Mouse (Mus musculus) hindbrain, embryonic 12.5 days (tissue): ENCODE data around the gene Pon3. TPM values are rescaled to one million over a fixed set of nuclear protein-coding genes. Genes with fewer than 3 reads are reported as not detected.

Source experiments
- ATAC-seq: fragments of 200-750 bp; cut with Nextera tagmentation; 2 replicates; pipeline ENCODE4 v1.8.0; 2017; ENCODE audit warnings: moderate TSS enrichment; ENCODE audit not compliant: low FRiP score
- H3K27ac ChIP-seq: fragments of 300-500 bp; sonication (generic); 2 replicates; pipeline ENCODE4 v1.5.1; 2016; ENCODE audit warnings: mild to moderate bottlenecking
- H3K27me3 ChIP-seq: fragments of 300-500 bp; sonication (generic); 2 replicates; pipeline ENCODE4 v1.6.1; 2016; ENCODE audit warnings: mild to moderate bottlenecking
- H3K36me3 ChIP-seq: fragments of 300-500 bp; sonication (generic); 2 replicates; pipeline ENCODE4 v1.6.1; 2016; ENCODE audit warnings: mild to moderate bottlenecking
- H3K4me1 ChIP-seq: fragments of 300-500 bp; sonication (generic); 2 replicates; pipeline ENCODE4 v1.6.1; 2016
- H3K4me2 ChIP-seq: fragments of 300-500 bp; sonication (generic); replicated peaks from 2 replicates; pipeline ENCODE4 v1.6.1; 2016; ENCODE audit warnings: mild to moderate bottlenecking
- H3K4me3 ChIP-seq: fragments of 300-500 bp; sonication (generic); 2 replicates; pipeline ENCODE4 v1.5.1; 2016; ENCODE audit warnings: mild to moderate bottlenecking
- H3K9ac ChIP-seq: fragments of 300-500 bp; sonication (generic); 2 replicates; pipeline ENCODE4 v1.6.1; 2016; ENCODE audit warnings: mild to moderate bottlenecking, moderate library complexity
- H3K9me3 ChIP-seq: fragments of 300-500 bp; sonication (generic); replicated peaks from 2 replicates; pipeline ENCODE4 v1.6.1; 2016; ENCODE audit warnings: mild to moderate bottlenecking
- WGBS: fragments of 180-500 bp; shearing (Covaris S2); methylation state at CpG from one replicate; pipeline ENCODE4 v1.1.7; 2016; 5-methylcytosine and 5-hydroxymethylcytosine counted together
- polyA plus RNA-seq: library from polyadenylated mRNA; unstranded; fragments of >200 nt; fragmentation: Nextera tagmentation; extraction: Ambion mirVana; gene quantifications from 2 replicates; pipeline ENCODE4 v1.2.1, GENCODE M21; 2016

Pon3 gene
- polyA plus RNA-seq, 1 experiment from 2014 or later: 6.1 TPM

- Histone ChIP-seq H3K4me3 (no peak overlapping the region), H3K9ac (no peak overlapping the region), H3K36me3 (no peaks in the 10 kb centered on the region), H3K27ac (no peak overlapping the region), H3K27me3 (no peaks in the 10 kb centered on the region), H3K4me1 (peaks cover 9% of the 10 kb centered on the region), H3K4me2 (no peak overlapping the region), H3K9me3 (no peaks in the 10 kb centered on the region)
- no peak for ATAC-seq
- WGBS: 86% methylated on average over 4 of the region's 4 CpGs
Observed at GRCm38 (mm10) chr6:5171418-5171817, 84.7 kb downstream of the Pon3 start.

Other genes with a start within 250 kb of the Pon3 start
- 0.16 TPM in 1 of 2 replicates, not detected in the other for gene Pon1, start 62.3 kb downstream of the Pon3 start, polyA plus RNA-seq
- gene Pon2, start 42.2 kb upstream of the Pon3 start, polyA plus RNA-seq: 30.5 and 36.2 TPM in 2 replicates
- 18.7 and 28.8 TPM in 2 replicates for gene Asb4, start 127.1 kb upstream of the Pon3 start, polyA plus RNA-seq
- 1.4 and 1.6 TPM in 2 replicates for gene Pdk4, start 240.0 kb upstream of the Pon3 start, polyA plus RNA-seq